Mouse (Mus musculus): ENCODE measurements around the gene Hdgfl3. TPM values are rescaled to one million over a fixed set of nuclear protein-coding genes. Genes with fewer than 3 reads are reported as not detected.

Gene Hdgfl3
- total RNA-seq, 2 experiments from 2014 or later: 12.3 to 14.3 TPM

DNA sequence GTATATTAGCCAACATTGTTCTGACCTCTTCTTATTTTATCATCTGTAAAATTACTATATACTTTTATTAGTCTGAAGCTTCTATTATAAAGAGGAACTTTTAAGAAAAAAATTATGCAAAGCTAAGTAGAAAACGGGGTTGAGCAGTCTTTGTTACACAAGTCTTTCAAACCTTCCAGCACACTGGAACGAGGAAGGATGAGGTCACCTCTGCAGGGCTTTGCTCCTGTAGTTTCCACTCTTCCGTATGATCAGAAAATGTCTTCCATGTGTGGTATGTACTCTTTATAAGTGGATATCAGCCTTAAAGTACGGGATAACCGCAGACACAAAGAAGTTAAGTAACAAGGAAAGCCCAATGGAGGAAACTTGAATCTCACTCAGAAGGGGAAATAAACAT is 98.8 kb downstream of the Hdgfl3 start:
- no peak for DNase-seq
- intact Hi-C loops (cut with DNase I): no loop called here

- DNase-seq: no peak
- intact Hi-C loops (cut with DNase I): no loop called here
Observed at GRCm38 (mm10) chr7:81834847-81835246, 99.4 kb downstream of the Hdgfl3 start.

Other genes starting within 250 kb of the Hdgfl3 start
- 10 to 100 TPM; 58.8 to 59.7 TPM for gene Homer2, start 226.9 kb downstream of the Hdgfl3 start, total RNA-seq (2021)
- 10 to 100 TPM; 33.1 to 35.1 TPM for gene Ramac, start 171.5 kb downstream of the Hdgfl3 start, total RNA-seq (2021)
- gene 3110040N11Rik, start 145.0 kb downstream of the Hdgfl3 start, total RNA-seq (2021): 10 to 100 TPM; 23.5 to 24.4 TPM
- 100 to 1,000 TPM; 131 to 138 TPM for gene Btbd1, start 105.0 kb downstream of the Hdgfl3 start, total RNA-seq (2021)
- not detected for gene Gm10160, start 78.7 kb downstream of the Hdgfl3 start, total RNA-seq (2021)
- 10 to 100 TPM; 13.7 to 17.1 TPM for gene Tm6sf1, start 75.5 kb downstream of the Hdgfl3 start, total RNA-seq (2021)
- 1 to 10 TPM; 1.8 to 2.9 TPM for gene Bnc1, start 57.8 kb upstream of the Hdgfl3 start, total RNA-seq (2021)
- gene Sh3gl3, start 239.4 kb upstream of the Hdgfl3 start, total RNA-seq (2021): 1 to 10 TPM; 1.1 to 1.7 TPM

Data from heart, postnatal 10 days (tissue).